Mouse (Mus musculus): ENCODE data around the gene Nif3l1.

- TF ChIP-seq CTCF (IDR thresholded peaks at IDR 0.05; ENCODE audit: extremely low read depth, insufficient read depth, low read length): no peak
- TF ChIP-seq POLR2A (IDR thresholded peaks at IDR 0.05; ENCODE audit: extremely low read depth, insufficient read depth, low read length): no peak
Measured at GRCm38 (mm10) chr1:58448396-58448795, 3.4 kb downstream of the Nif3l1 start.
